Mouse (Mus musculus) limb, embryonic 12.5 days (tissue): ENCODE measurements around the gene Cnot11. TPM values are rescaled to one million over a fixed set of nuclear protein-coding genes. Genes with fewer than 3 reads are reported as not detected.

Source experiments
- ATAC-seq: fragments of 200-750 bp; cut with Nextera tagmentation; 2 replicates; pipeline ENCODE4 v1.8.0; 2017; ENCODE audit warnings: low read depth, moderate TSS enrichment; ENCODE audit not compliant: insufficient number of reproducible peaks, insufficient read depth, low FRiP score, low TSS enrichment
- H3K27ac ChIP-seq: fragments of 300-500 bp; sonication (generic); 2 replicates; pipeline ENCODE4 v1.5.1; 2016; ENCODE audit warnings: mild to moderate bottlenecking, moderate library complexity
- H3K27me3 ChIP-seq: fragments of 300-500 bp; sonication (generic); 2 replicates; pipeline ENCODE4 v1.6.1; 2016; ENCODE audit warnings: mild to moderate bottlenecking, moderate library complexity
- H3K36me3 ChIP-seq: fragments of 300-500 bp; sonication (generic); 2 replicates; pipeline ENCODE4 v1.6.1; 2016; ENCODE audit warnings: mild to moderate bottlenecking, moderate library complexity
- H3K4me1 ChIP-seq: fragments of 300-500 bp; sonication (generic); replicated peaks from 2 replicates; pipeline ENCODE4 v1.6.1; 2016
- H3K4me2 ChIP-seq: fragments of 300-500 bp; sonication (generic); 2 replicates; pipeline ENCODE4 v1.6.1; 2016; ENCODE audit warnings: mild to moderate bottlenecking, moderate library complexity
- H3K4me3 ChIP-seq: fragments of 300-500 bp; sonication (generic); replicated peaks from 2 replicates; pipeline ENCODE4 v1.5.1; 2016; ENCODE audit warnings: mild to moderate bottlenecking
- H3K9ac ChIP-seq: fragments of 300-500 bp; sonication (generic); replicated peaks from 2 replicates; pipeline ENCODE4 v1.6.1; 2016; ENCODE audit warnings: mild to moderate bottlenecking, moderate library complexity
- H3K9me3 ChIP-seq: fragments of 300-500 bp; sonication (generic); 2 replicates; pipeline ENCODE4 v1.6.1; 2016; ENCODE audit warnings: mild to moderate bottlenecking, moderate library complexity
- WGBS: fragments of 180-500 bp; shearing (Covaris S2); methylation state at CpG from one replicate; pipeline ENCODE4 v1.1.7; 2016; 5-methylcytosine and 5-hydroxymethylcytosine counted together
- polyA plus RNA-seq: library from polyadenylated mRNA; unstranded; fragments of >200 nt; fragmentation: Nextera tagmentation; extraction: Ambion mirVana; gene quantifications from 2 replicates; pipeline ENCODE4 v1.2.1, GENCODE M21; 2016

The Cnot11 gene
- polyA plus RNA-seq, 1 experiment from 2014 or later = 35.5 TPM

- Histone ChIP-seq H3K9me3 (peaks cover 9% of the 10 kb centered on the region; the same call in 1 of the 2 replicates), H3K4me1 (peaks cover 16% of the 10 kb centered on the region), H3K27ac (peak overlapping the region; percentile 93), H3K9ac (peak overlapping the region; percentile 91), H3K4me2 (peak overlapping the region; percentile 82), H3K27me3 (no peaks in the 10 kb centered on the region), H3K4me3 (peak overlapping the region; percentile 98), H3K36me3 (peaks cover 32% of the 10 kb centered on the region)
- 0% methylated on average over 91 of the region's 100 CpGs for WGBS
- ATAC-seq = peak; percentile 76
These were observed 921 bp downstream of the Cnot11 start for GRCm38 (mm10) chr1:39535515-39536311.

- Histone ChIP-seq H3K9me3 (peaks cover 11% of the 10 kb centered on the region; the same call in 1 of the 2 replicates), H3K4me2 (peak overlapping the region; percentile 82), H3K27ac (no peak overlapping the region), H3K9ac (peak overlapping the region; percentile 91), H3K4me1 (peaks cover 16% of the 10 kb centered on the region), H3K4me3 (peak overlapping the region; percentile 98), H3K36me3 (peaks cover 40% of the 10 kb centered on the region), H3K27me3 (no peaks in the 10 kb centered on the region)
- WGBS = 44% methylated on average over 7 of the region's 7 CpGs
- ATAC-seq = no peak
These were observed 1.9 kb downstream of the Cnot11 start for GRCm38 (mm10) chr1:39536701-39537100.

DNA sequence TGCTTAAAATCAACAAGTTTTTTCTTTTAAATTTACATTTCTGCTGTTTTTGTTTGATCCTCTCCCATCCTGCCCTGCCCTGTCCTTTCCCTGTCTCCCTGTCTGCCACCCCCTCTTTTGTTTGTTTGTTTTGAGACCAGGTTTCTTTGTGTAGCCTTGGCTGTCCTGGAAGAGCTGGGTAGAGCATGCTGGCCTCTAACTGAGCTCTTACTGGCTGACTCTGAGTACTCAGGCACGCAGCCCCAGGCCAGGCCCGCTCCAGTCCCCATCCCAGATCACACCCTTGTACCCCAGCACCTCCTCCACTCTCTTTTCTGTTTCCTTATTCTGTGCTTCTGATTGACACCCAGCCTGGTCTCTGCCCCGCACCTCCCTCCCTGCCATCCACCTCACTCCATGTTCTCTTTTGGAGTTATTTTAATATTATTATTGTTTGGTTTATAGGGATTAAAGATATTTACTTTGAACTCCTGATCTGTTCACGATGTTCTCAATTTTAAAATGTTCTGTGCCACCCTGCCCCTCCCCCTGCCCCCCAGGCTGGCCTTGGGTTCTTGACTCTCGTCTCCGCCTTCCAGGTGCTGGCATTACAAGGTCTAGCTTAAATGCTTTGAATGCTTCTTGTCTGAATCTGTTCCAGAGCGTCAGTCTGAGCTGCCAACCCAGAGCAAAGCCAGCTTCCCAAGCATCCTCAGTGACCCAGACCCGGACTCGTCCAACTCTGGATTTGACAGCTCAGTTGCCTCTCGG is 3.0 kb downstream of the Cnot11 start:
- Histone ChIP-seq H3K27me3 (no peaks in the 10 kb centered on the region), H3K9me3 (peaks cover 11% of the 10 kb centered on the region; the same call in 1 of the 2 replicates), H3K4me2 (0 out of 2 replicates have a peak overlapping the region, but pooled peaks have one; percentile 82), H3K27ac (no peak overlapping the region), H3K36me3 (peaks cover 49% of the 10 kb centered on the region), H3K4me1 (peaks cover 16% of the 10 kb centered on the region), H3K4me3 (no peak overlapping the region), H3K9ac (peak overlapping the region; percentile 4; the same call in 1 of the 2 replicates)
- no peak for ATAC-seq
- WGBS = 90% methylated on average over 10 of the region's 10 CpGs

DNA sequence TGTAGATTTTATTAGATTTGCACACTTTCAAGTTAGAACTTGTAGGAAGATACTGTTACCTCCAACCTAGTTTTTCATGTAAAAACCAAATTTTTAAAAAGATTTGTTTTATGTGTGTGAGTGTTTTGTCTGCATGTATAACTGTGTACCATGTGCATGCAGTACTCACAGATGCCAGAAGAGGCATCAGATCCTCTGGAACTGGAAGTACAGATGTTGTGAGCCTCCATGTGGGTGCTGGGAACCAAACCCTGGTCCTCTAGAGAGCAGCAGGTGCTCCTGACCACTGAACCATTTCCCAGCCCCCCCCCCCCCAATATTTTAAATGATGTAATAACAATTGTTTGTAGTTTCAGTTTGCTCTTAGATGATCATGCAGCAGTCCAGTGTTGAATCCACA is 5.8 kb downstream of the Cnot11 start:
- peaks cover 74% of the 10 kb centered on the region for H3K36me3 ChIP-seq
- ATAC-seq = no peak
- H3K4me2 ChIP-seq = no peak overlapping the region

GRCm38 (mm10) chr1:39545589-39545988 is 10.8 kb downstream of the Cnot11 start:
- ATAC-seq = no peak

More for the DNA sequence above, 5.8 kb downstream of the Cnot11 start:
- H3K4me1 ChIP-seq = peaks cover 13% of the 10 kb centered on the region
- no peak overlapping the region for H3K9ac ChIP-seq
- peaks cover 11% of the 10 kb centered on the region; the same call in 1 of the 2 replicates for H3K9me3 ChIP-seq
- no peak overlapping the region for H3K4me3 ChIP-seq
- no peaks in the 10 kb centered on the region for H3K27me3 ChIP-seq
- no peak overlapping the region for H3K27ac ChIP-seq

DNA sequence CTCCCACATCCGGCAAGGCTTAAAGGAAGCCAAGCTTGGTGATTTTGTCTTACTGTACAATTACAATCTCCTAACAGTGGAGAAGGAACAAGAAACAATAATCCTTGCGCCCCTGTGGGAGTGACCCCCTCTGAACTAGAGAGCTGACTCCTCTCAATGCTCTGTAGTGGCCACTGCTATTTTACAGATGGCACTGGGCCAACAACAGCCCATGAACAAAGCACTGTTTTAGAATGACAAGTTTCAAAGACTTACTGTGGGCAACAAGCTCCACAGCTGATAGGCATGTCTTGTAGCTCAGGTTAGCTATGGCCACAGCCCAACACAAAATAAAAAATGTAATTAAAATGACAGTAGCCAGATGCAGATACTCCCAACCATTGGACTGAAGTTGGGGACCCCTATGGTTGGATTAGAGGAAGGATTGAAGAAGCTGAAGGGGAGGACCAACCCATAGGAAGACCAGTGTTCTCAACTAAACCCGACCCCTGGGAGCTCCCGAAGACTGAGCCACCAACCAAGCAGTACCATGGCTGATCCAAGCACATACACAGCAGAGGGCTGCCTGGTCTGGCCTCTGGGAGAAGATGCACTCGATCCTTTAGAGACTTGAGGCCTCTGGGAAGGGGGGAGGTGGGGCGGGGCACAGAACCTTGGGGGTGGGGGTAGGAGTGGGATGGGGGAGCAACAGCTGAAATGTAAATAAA is 11.5 kb downstream of the Cnot11 start:
- 95% methylated on average over 6 of the region's 6 CpGs for WGBS
- H3K27ac ChIP-seq = no peak overlapping the region
- H3K36me3 ChIP-seq = peaks cover 78% of the 10 kb centered on the region
- ATAC-seq = no peak
- no peaks in the 10 kb centered on the region for H3K4me1 ChIP-seq
- no peaks in the 10 kb centered on the region for H3K27me3 ChIP-seq
- H3K4me3 ChIP-seq = no peak overlapping the region
- H3K9ac ChIP-seq = no peak overlapping the region
- H3K4me2 ChIP-seq = no peak overlapping the region
- H3K9me3 ChIP-seq = no peaks in the 10 kb centered on the region

More at GRCm38 (mm10) chr1:39545589-39545988, 10.8 kb downstream of the Cnot11 start:
- WGBS = 94% methylated on average over 7 of the region's 7 CpGs
- Histone ChIP-seq H3K4me3 (no peak overlapping the region), H3K4me1 (no peaks in the 10 kb centered on the region), H3K27ac (no peak overlapping the region), H3K27me3 (no peaks in the 10 kb centered on the region), H3K9ac (no peak overlapping the region), H3K9me3 (peaks cover 3% of the 10 kb centered on the region; the same call in 1 of the 2 replicates), H3K4me2 (no peak overlapping the region), H3K36me3 (peaks cover 82% of the 10 kb centered on the region)

- H3K9ac ChIP-seq = no peak overlapping the region
- ATAC-seq = no peak
These were observed 12.4 kb downstream of the Cnot11 start for GRCm38 (mm10) chr1:39547238-39547637.

DNA sequence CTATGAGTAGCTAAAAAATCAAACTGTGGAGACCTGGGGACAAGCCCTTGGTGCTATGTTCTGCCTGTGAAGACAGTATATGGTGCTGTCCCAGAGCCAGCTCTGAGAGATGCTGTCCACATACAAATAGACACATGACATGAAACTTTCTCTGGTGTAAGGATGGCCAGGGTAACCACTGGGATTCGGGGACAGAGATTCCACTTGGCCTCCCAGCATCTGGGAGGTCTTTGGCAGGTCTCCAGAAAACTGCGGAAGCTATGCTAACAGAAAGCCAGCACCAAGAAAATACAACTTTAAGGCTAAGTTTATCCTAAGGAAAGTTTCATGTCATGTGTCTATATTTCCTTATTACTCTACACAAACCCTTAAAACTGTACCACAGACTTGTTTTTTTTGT is 15.0 kb downstream of the Cnot11 start:
- Histone ChIP-seq H3K4me2 (no peak overlapping the region), H3K9ac (no peak overlapping the region), H3K36me3 (peaks cover 78% of the 10 kb centered on the region), H3K27me3 (no peaks in the 10 kb centered on the region), H3K9me3 (no peaks in the 10 kb centered on the region), H3K4me1 (no peaks in the 10 kb centered on the region), H3K27ac (no peak overlapping the region), H3K4me3 (no peak overlapping the region)
- 90% methylated on average over 2 of the region's 2 CpGs for WGBS
- no peak for ATAC-seq

More at GRCm38 (mm10) chr1:39547238-39547637, 12.4 kb downstream of the Cnot11 start:
- Histone ChIP-seq H3K9me3 (no peaks in the 10 kb centered on the region), H3K27ac (no peak overlapping the region), H3K4me1 (no peaks in the 10 kb centered on the region), H3K4me3 (no peak overlapping the region), H3K36me3 (peaks cover 79% of the 10 kb centered on the region), H3K4me2 (no peak overlapping the region), H3K27me3 (no peaks in the 10 kb centered on the region)
- 65% methylated on average over 2 of the region's 2 CpGs for WGBS

- H3K36me3 ChIP-seq = peaks cover 77% of the 10 kb centered on the region
- 56% methylated on average over 9 of the region's 9 CpGs for whole genome bisulfite sequencing
- no peak overlapping the region for H3K9ac ChIP-seq
- H3K9me3 ChIP-seq = no peaks in the 10 kb centered on the region
- H3K4me3 ChIP-seq = no peak overlapping the region
- H3K4me1 ChIP-seq = no peaks in the 10 kb centered on the region
- H3K27me3 ChIP-seq = no peaks in the 10 kb centered on the region
- no peak for ATAC-seq
- no peak overlapping the region for H3K27ac ChIP-seq
- H3K4me2 ChIP-seq = no peak overlapping the region
These were observed 21.0 kb downstream of the Cnot11 start for GRCm38 (mm10) chr1:39555556-39556415.

DNA sequence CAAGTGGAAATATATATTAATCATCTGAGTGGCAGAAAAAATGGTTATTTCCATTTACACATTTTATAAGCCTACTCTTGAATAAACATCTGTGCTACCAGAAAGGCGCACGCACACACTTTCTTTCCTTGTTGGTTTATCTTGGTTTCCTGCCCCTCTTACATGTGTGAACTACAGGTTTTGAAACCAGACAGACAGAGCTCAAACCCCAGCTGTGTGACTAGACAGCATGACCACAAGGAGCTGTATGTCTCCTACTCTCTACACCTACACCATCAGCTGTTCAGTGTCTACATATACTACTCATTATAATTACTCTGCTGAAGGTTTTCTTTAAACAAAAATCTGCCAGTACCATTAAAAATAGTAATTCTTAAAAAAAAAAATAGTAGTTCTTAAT is 24.2 kb downstream of the Cnot11 start:
- H3K9me3 ChIP-seq = no peaks in the 10 kb centered on the region
- peaks cover 75% of the 10 kb centered on the region for H3K36me3 ChIP-seq
- H3K4me2 ChIP-seq = no peak overlapping the region
- no peak overlapping the region for H3K4me3 ChIP-seq
- no peaks in the 10 kb centered on the region for H3K4me1 ChIP-seq
- no peak overlapping the region for H3K27ac ChIP-seq
- no peak for ATAC-seq
- H3K9ac ChIP-seq = no peak overlapping the region
- 92% methylated on average over 2 of the region's 2 CpGs for WGBS
- no peaks in the 10 kb centered on the region for H3K27me3 ChIP-seq
